Mouse (Mus musculus): ENCODE results near the gene Dad1.

GRCm38 (mm10) chr14:54210401-54210800 is 43.5 kb downstream of the Dad1 start:
- TF ChIP-seq POLR2A (IDR thresholded peaks at IDR 0.05; ENCODE audit: low read depth, low read length) (no peak), CTCF (IDR thresholded peaks at IDR 0.05; ENCODE audit: extremely low read depth, insufficient read depth, insufficient read length, insufficient replicate concordance) (no peak)
